Mouse (Mus musculus) liver, postnatal 0 days (tissue): ENCODE results near the gene Ttc23l. TPM values are rescaled to one million over a fixed set of nuclear protein-coding genes. Genes with fewer than 3 reads are reported as not detected.
A peak's percentile ranks its signal among the peaks of the same experiment; 100 is the strongest.

ENCODE experiments used
- ATAC-seq: fragments of 200-750 bp; cut with Nextera tagmentation; 2 replicates; pipeline ENCODE4 v1.8.0; 2017; ENCODE audit warnings: mild to moderate bottlenecking, moderate library complexity
- DNase-seq: peaks from one replicate; pipeline ENCODE4 v3.0.0-alpha.2; 2016
- H3K27ac ChIP-seq: fragments of 300-500 bp; sonication (generic); 2 replicates; pipeline ENCODE4 v1.5.1; 2014; ENCODE audit warnings: antibody characterized with exemption, moderate library complexity, mild to moderate bottlenecking, low read depth
- H3K27me3 ChIP-seq: fragments of 300-500 bp; sonication (generic); 2 replicates; pipeline ENCODE4 v1.6.1; 2014; ENCODE audit warnings: low read length, control low read depth, mixed read lengths; ENCODE audit not compliant: insufficient read depth
- H3K36me3 ChIP-seq: fragments of 300-500 bp; sonication (generic); replicated peaks from 2 replicates; pipeline ENCODE4 v1.6.1; 2014; ENCODE audit warnings: mild to moderate bottlenecking, control low read depth, low read length, moderate library complexity, mixed read lengths; ENCODE audit not compliant: insufficient read depth
- H3K4me1 ChIP-seq: fragments of 300-500 bp; sonication (generic); 2 replicates; pipeline ENCODE4 v1.6.1; 2014; ENCODE audit warnings: antibody characterized with exemption, mild to moderate bottlenecking, control low read depth; ENCODE audit not compliant: insufficient read depth
- H3K4me2 ChIP-seq: fragments of 300-500 bp; sonication (generic); 2 replicates; pipeline ENCODE4 v1.6.1; 2014; ENCODE audit warnings: low read depth, mild to moderate bottlenecking, low read length, moderate library complexity, mixed read lengths
- H3K4me3 ChIP-seq: fragments of 300-500 bp; sonication (generic); 2 replicates; pipeline ENCODE4 v1.5.1; 2014; ENCODE audit warnings: low read depth, low read length
- H3K9ac ChIP-seq: fragments of 300-500 bp; sonication (generic); replicated peaks from 2 replicates; pipeline ENCODE4 v1.6.1; 2014; ENCODE audit warnings: mild to moderate bottlenecking, moderate library complexity
- H3K9me3 ChIP-seq: fragments of 300-500 bp; sonication (generic); 2 replicates; pipeline ENCODE4 v1.6.1; 2016; ENCODE audit warnings: mild to moderate bottlenecking, control low read depth, low read length, mixed read lengths
- CTCF ChIP-seq: sonication (generic); IDR thresholded peaks from 2 replicates; pipeline ENCODE4 v1.5.1; 2016; ENCODE audit warnings: antibody characterized with exemption, low read depth
- EP300 ChIP-seq: IDR thresholded peaks from 2 replicates; pipeline ENCODE4 v1.6.1; 2016; ENCODE audit warnings: antibody characterized with exemption, low read depth, mild to moderate bottlenecking
- WGBS: fragments of 180-500 bp; shearing (Covaris S2); extraction: QIAGEN DNeasy Blood & Tissue Kit; methylation state at CpG from one replicate; pipeline ENCODE4 v1.1.7; 2014; ENCODE audit not compliant: insufficient replicate concordance; 5-methylcytosine and 5-hydroxymethylcytosine counted together
- polyA plus RNA-seq: library from polyadenylated mRNA; unstranded; fragments of >200 nt; fragmentation: Nextera tagmentation; extraction: Ambion mirVana; gene quantifications from 2 replicates; pipeline ENCODE4 v1.2.1, GENCODE M21; 2015

The Ttc23l gene
- polyA plus RNA-seq, 1 experiment from 2014 or later = not detected

DNA sequence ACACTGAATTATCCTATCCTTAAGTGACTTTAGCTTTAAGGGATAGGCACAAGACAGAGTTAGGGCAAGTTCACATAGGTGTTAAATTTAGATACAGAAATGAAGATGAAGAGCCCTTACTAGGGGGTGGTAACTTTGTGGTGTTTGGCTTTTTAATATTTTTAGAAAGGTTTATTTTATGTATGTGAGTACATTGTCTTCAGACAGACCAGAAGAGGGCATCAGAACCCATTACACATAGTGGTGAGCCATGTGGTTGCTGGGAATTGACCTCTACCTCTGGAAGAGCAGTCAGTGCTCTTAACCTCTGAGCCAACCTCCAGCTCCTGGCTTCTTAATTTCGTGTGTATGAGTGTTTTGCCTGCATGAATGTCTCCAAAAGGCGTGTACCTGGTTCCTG is 71.2 kb downstream of the Ttc23l start:
- Histone ChIP-seq H3K36me3 (peaks cover 12% of the 10 kb centered on the region), H3K4me3 (peak overlapping the region; percentile 93), H3K4me2 (peak overlapping the region; percentile 82), H3K9ac (0 out of 2 replicates have a peak overlapping the region, but pooled peaks have one; percentile 19), H3K27ac (no peak overlapping the region), H3K9me3 (no peaks in the 10 kb centered on the region), H3K27me3 (no peaks in the 10 kb centered on the region), H3K4me1 (peaks cover 9% of the 10 kb centered on the region)
- ATAC-seq (no peak), DNase-seq (peak; percentile 18)
- TF ChIP-seq EP300 (no peak), CTCF (peak; percentile 43)
- 48% methylated on average over 2 of the region's 2 CpGs for WGBS

DNA sequence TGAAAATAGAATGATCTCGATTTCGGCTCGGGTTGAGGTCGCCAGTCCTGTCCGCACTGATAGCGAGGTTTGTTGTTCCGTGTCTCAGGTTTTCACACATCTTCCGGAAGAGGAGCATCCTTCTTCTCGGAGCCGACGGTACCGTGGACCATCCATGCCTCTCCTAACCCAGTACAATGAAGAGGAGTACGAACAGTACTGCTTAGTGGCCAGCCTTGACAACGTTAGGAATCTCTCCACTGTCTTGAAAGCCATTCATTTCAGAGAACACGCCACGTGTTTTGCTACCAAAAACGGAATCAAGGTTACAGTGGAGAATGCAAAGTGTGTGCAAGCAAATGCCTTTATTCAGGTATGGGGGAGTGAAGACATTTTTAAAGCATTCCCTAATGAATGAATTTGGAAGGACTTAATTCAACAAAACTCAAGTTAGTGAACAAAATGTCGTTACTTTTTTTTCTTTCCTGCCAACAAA is 72.1 kb downstream of the Ttc23l start:
- no peak for DNase-seq
- H3K36me3 ChIP-seq = peaks cover 17% of the 10 kb centered on the region
- no peak for TF ChIP-seq EP300
- TF ChIP-seq CTCF = no peak
- 1% methylated on average over 18 of the region's 18 CpGs for WGBS
- peak; percentile 28 for ATAC-seq
- no peaks in the 10 kb centered on the region for H3K27me3 ChIP-seq
- H3K9me3 ChIP-seq = no peaks in the 10 kb centered on the region
- H3K4me2 ChIP-seq = peak overlapping the region; percentile 82
- peaks cover 9% of the 10 kb centered on the region for H3K4me1 ChIP-seq
- peak overlapping the region; percentile 49; the same call in 1 of the 2 replicates for H3K27ac ChIP-seq
- H3K9ac ChIP-seq = peak overlapping the region; percentile 90
- H3K4me3 ChIP-seq = peak overlapping the region; percentile 93

DNA sequence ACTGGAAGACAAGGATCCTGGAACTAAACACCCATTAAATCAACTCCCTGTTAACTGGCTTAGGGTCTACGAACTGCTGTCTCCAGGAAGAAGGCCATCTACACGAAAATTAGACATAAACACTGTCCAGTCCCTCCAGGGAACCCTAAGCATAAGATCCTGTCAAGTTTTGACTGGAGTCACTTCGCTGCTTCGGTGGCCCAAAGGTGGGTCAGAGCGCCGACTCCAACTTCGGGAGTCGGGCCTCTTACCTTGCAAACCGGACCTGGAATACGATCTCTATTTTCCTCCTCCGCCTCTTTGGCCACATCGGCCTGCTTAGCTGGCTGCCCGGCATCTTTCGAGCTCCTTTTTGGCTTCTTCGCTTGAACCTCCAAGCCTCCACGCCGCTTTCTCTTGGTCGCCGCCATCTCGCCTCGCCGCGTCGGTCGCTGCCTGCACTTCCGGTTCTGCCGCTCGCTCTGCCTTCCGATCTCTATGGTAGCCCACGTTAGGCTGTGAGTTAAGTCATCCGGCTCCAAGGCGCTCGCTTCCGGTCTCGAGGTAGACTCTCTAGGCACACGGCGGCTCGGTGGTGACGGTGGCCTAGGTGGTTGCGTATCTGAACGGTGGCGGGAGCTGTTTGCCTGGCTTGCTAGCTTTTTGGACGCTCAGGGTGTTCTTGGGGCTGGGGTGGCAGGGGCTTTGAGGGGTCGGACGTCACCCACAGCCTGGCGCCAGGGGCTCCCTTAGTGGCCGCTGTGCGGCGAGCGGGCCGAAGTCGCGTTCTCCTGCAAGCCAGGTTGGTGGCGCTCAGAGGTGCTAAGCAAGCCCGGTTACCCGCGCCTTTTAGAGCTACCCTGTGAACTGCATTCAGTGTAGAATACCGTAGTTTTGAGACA is 72.7 kb downstream of the Ttc23l start, which contains the start of the genes Brix1 and Rad1:
Brix1 (minus strand) TSS at position 464 of the 881 bp plus-strand sequence.
Rad1 (plus strand) TSS at position 535 of the 881 bp plus-strand sequence.
- peak within 1 kb of the TSS; percentile 93 for H3K4me3 ChIP-seq
- H3K9me3 ChIP-seq = no peaks in the 10 kb centered on the region
- H3K4me1 ChIP-seq = peaks cover 9% of the 10 kb centered on the region
- ATAC-seq = peak; percentile 100
- no peak for TF ChIP-seq CTCF
- TF ChIP-seq EP300 = no peak
- peaks cover 20% of the 10 kb centered on the region for H3K36me3 ChIP-seq
- peak; percentile 96 for DNase-seq
- peak within 1 kb of the TSS; percentile 62 for H3K27ac ChIP-seq
- under 1% methylated on average over 58 of the region's 58 CpGs for WGBS
- H3K27me3 ChIP-seq = no peaks in the 10 kb centered on the region
- peak within 1 kb of the TSS; percentile 90 for H3K9ac ChIP-seq
- peak within 1 kb of the TSS; percentile 83 for H3K4me2 ChIP-seq

DNA sequence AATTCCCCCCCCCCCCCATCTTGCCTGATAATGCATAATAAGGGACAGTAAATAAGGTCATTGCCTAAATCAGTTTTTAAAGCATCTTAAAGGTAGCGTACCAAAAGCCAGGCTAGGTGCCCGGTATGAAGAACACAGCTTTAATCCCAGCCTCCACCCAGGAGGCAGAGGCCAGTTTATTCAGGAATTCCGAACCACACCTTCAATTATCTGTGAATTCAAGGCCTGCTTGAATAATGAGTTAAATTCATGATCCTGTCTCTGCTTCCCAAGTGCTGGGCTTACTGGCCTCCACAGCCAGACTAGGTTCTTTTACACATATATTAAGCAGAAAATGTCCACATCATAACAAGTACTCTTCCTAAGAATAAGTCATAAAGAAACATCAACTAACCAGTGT is 87.5 kb downstream of the Ttc23l start:
- Histone ChIP-seq H3K9ac (peak overlapping the region; percentile 90), H3K27me3 (no peaks in the 10 kb centered on the region), H3K4me1 (peaks cover 11% of the 10 kb centered on the region), H3K36me3 (peaks cover 9% of the 10 kb centered on the region), H3K9me3 (no peaks in the 10 kb centered on the region), H3K4me2 (peak overlapping the region; percentile 98), H3K4me3 (peak overlapping the region; percentile 90), H3K27ac (peak overlapping the region; percentile 92; the same call in 1 of the 2 replicates)
- 38% methylated on average over 3 of the region's 3 CpGs for WGBS
- ATAC-seq (no peak), DNase-seq (no peak)
- TF ChIP-seq CTCF (no peak), EP300 (no peak)

DNA sequence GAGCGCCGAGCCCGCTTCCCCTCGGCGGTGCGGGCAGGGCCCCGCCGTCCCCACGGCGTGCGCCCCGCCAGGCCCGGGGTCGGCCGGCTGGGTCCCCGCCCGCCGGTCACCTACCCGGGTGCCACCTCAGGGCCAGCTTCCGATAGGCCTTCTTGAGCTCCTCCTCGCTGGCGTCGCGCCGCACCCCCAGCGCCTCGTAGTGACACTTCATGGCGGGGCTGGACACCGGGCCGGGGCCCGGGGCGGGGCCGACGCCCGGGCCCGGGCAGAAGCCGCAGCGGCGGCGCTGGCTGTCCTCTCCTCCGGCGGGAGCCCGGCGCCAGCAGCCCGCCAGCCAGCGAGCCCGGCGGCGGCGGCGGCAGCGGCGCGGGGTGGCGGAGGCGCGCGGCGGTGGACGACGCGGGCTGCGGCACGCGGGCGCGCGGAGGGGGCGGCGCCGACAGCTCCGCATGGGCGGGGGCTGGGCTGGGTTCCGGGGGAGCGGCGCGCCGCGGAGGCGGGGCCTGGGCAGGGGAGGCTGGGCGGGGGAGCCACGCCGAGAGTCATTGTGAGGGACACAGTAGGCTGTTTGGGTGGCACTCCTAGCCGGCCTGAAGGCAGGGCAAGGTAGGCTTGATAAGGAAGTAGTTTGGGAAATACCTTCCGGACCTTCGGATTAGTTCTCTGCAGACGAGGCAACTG is 88.2 kb downstream of the Ttc23l start, which contains the start of gene Dnajc21:
Dnajc21 (minus strand) TSS at position 366 of the 681 bp plus-strand sequence.
- Histone ChIP-seq H3K4me2 (peak within 1 kb of the TSS; percentile 98), H3K27me3 (no peaks in the 10 kb centered on the region), H3K4me3 (peak within 1 kb of the TSS; percentile 90), H3K9ac (peak within 1 kb of the TSS; percentile 90), H3K36me3 (peaks cover 3% of the 10 kb centered on the region; the same call in 1 of the 2 replicates), H3K27ac (peak within 1 kb of the TSS; percentile 92), H3K9me3 (no peaks in the 10 kb centered on the region), H3K4me1 (peaks cover 11% of the 10 kb centered on the region)
- WGBS = under 1% methylated on average over 41 of the region's 87 CpGs
- peak; percentile 90 for DNase-seq
- peak; percentile 98 for ATAC-seq
- TF ChIP-seq EP300 (no peak), CTCF (no peak)
